Mouse (Mus musculus): Measurements from ENCODE around the gene Pde10a. TPM values are rescaled to one million over a fixed set of nuclear protein-coding genes. Genes with fewer than 3 reads are reported as not detected.

Gene Pde10a
- polyA plus RNA-seq, 1 experiment from 2014 or later = 0.88 TPM

DNA sequence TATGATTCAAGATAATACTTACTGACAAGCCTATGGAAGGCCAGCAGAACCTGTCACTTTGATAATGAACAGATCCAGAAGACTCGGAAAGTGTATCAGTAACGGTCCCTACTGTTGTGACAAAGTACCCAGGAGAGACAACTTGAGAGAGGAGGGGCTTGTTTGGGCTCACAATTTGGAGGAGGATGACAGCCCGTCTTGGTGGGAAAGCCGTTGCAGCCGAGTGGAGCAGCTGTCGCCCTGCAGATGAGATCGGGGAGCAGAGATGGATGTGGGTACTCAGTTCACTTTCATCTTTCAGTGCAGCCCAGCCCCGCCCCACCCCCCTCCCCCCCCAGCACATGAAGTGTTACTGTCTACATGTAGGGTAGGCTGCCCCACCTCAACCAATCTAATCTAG, 398.6 kb downstream of the Pde10a start:
- Histone ChIP-seq H3K27me3 (ENCODE audit: control insufficient read depth, insufficient read depth, low read depth, low read length) (no peaks in the 10 kb centered on the region), H3K36me3 (ENCODE audit: control insufficient read depth, insufficient read depth, low read length) (no peaks in the 10 kb centered on the region), H3K4me3 (ENCODE audit: low read length) (no peak overlapping the region), H3K9ac (ENCODE audit: low read length) (no peak overlapping the region), H3K4me1 (replicated peaks; ENCODE audit: control insufficient read depth, insufficient read depth, low read length) (no peaks in the 10 kb centered on the region), H3K27ac (ENCODE audit: low read length) (no peak overlapping the region), H3K4me2 (ENCODE audit: low read depth, low read length) (no peak overlapping the region), H3K9me3 (ENCODE audit: control insufficient read depth, low read length) (no peaks in the 10 kb centered on the region)
- no peak for ATAC-seq (ENCODE audit: low read depth)
- 40% methylated on average over 8 of the region's 8 CpGs for WGBS

DNA sequence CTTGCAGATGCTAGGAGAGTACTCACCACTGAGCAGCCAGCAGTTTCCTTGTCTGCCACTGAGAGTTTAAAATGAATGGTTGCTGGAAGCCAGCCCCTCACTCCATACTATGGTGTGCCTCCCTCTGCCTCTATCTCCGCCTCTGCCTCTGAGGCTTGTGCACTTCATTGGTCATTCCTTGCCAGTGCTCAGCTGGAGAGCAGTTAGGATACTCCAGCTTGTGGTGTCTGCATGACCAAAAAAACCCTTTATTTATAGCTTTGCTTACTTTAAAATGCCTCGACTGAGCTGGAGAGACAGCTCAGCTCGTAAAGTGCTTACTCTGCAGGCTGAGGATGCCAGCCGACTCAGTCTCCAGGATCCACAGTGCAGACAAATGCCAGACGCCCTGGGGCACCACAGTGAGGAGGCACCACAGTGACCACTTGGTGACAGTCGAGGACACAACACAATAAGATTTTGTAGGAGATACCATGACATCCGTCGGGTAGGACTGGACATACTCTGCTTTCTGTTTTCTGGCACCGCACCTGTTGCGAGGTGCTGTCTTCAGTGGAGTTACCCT, 400.7 kb downstream of the Pde10a start:
- Histone ChIP-seq H3K9me3 (ENCODE audit: control insufficient read depth, low read length) (no peaks in the 10 kb centered on the region), H3K27me3 (ENCODE audit: control insufficient read depth, insufficient read depth, low read depth, low read length) (no peaks in the 10 kb centered on the region), H3K27ac (ENCODE audit: low read length) (no peak overlapping the region), H3K4me2 (ENCODE audit: low read depth, low read length) (no peak overlapping the region), H3K36me3 (ENCODE audit: control insufficient read depth, insufficient read depth, low read length) (no peaks in the 10 kb centered on the region), H3K9ac (ENCODE audit: low read length) (no peak overlapping the region), H3K4me1 (replicated peaks; ENCODE audit: control insufficient read depth, insufficient read depth, low read length) (no peaks in the 10 kb centered on the region), H3K4me3 (ENCODE audit: low read length) (no peak overlapping the region)
- ATAC-seq (ENCODE audit: low read depth) = peak; percentile 51
- 55% methylated on average over 10 of the region's 10 CpGs for WGBS

DNA sequence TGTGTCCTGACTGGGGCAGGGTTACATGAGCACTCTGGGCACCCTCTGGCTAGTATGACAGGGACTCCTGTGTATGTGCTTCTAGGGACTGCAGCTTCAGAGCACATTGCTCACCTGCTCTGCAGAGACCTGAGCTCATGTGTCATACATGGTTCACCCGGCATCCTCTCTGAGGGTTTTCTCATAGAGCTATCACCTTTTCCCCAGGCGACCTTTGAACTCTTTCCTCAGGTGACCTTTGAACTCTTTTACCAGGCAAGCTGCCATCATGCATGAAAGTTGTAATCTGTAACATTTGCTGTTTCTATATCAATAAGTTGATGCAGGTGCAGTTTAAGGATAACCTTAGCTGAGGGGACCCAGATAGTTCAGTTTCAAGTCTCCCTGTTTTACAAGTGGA, 403.4 kb downstream of the Pde10a start:
- Histone ChIP-seq H3K36me3 (ENCODE audit: control insufficient read depth, insufficient read depth, low read length) (no peaks in the 10 kb centered on the region), H3K9ac (ENCODE audit: low read length) (no peak overlapping the region), H3K4me1 (replicated peaks; ENCODE audit: control insufficient read depth, insufficient read depth, low read length) (no peaks in the 10 kb centered on the region), H3K4me2 (ENCODE audit: low read depth, low read length) (no peak overlapping the region), H3K9me3 (ENCODE audit: control insufficient read depth, low read length) (no peaks in the 10 kb centered on the region), H3K4me3 (ENCODE audit: low read length) (no peak overlapping the region), H3K27me3 (ENCODE audit: control insufficient read depth, insufficient read depth, low read depth, low read length) (no peaks in the 10 kb centered on the region), H3K27ac (ENCODE audit: low read length) (no peak overlapping the region)
- WGBS = 58% methylated on average over 2 of the region's 2 CpGs
- no peak for ATAC-seq (ENCODE audit: low read depth)

DNA sequence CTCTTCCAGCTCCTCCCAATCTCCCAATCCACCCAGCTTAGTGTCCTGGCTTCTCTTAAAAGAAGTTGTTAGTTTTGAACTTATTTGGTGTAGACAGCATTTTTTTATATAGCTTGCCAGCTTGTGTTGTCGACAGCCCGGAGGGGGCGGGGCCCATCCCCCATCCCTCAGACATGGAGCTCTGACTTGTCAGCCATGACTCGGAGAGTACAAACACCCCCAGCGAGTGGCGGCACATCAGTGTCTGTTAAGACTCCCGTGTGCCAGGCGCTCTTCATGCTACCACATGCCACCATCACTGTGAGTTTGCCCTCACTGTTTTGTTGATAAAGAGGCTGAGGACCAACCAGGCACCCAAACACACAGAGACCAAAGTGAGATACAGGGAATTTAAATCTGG, 404.5 kb downstream of the Pde10a start:
- no peak overlapping the region for H3K4me2 ChIP-seq (ENCODE audit: low read depth, low read length)
- H3K9me3 ChIP-seq (ENCODE audit: control insufficient read depth, low read length) = no peaks in the 10 kb centered on the region
- no peak overlapping the region for H3K27ac ChIP-seq (ENCODE audit: low read length)
- H3K9ac ChIP-seq (ENCODE audit: low read length) = no peak overlapping the region
- no peaks in the 10 kb centered on the region for H3K27me3 ChIP-seq (ENCODE audit: control insufficient read depth, insufficient read depth, low read depth, low read length)
- ATAC-seq (ENCODE audit: low read depth) = no peak
- no peak overlapping the region for H3K4me3 ChIP-seq (ENCODE audit: low read length)
- H3K36me3 ChIP-seq (ENCODE audit: control insufficient read depth, insufficient read depth, low read length) = no peaks in the 10 kb centered on the region
- H3K4me1 ChIP-seq (replicated peaks; ENCODE audit: control insufficient read depth, insufficient read depth, low read length) = no peaks in the 10 kb centered on the region
- WGBS = 53% methylated on average over 8 of the region's 8 CpGs

DNA sequence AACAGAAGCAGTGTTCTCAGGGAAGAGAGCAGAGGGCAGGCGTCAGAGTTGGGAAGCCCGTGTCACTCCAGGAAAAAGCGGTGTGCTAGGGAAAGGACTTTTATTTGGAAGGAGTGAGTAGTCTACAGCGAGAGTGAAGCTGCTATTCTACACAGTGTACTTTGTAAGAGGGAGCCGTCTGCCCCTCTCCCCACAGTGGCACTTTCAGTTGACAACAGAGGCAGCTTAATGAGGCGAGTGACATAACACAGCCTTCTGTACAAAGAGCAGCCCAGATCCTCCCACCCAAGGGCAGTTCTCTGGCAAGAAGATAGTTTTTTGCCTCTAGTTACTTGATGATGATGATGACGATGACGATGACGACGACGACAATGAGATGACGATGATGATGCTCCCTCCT, 410.4 kb downstream of the Pde10a start:
- H3K4me3 ChIP-seq (ENCODE audit: low read length) = no peak overlapping the region
- H3K9me3 ChIP-seq (ENCODE audit: control insufficient read depth, low read length) = no peaks in the 10 kb centered on the region
- no peak overlapping the region for H3K27ac ChIP-seq (ENCODE audit: low read length)
- no peaks in the 10 kb centered on the region for H3K27me3 ChIP-seq (ENCODE audit: control insufficient read depth, insufficient read depth, low read depth, low read length)
- no peak overlapping the region for H3K9ac ChIP-seq (ENCODE audit: low read length)
- no peaks in the 10 kb centered on the region for H3K4me1 ChIP-seq (replicated peaks; ENCODE audit: control insufficient read depth, insufficient read depth, low read length)
- H3K36me3 ChIP-seq (ENCODE audit: control insufficient read depth, insufficient read depth, low read length) = no peaks in the 10 kb centered on the region
- H3K4me2 ChIP-seq (ENCODE audit: low read depth, low read length) = no peak overlapping the region
- ATAC-seq (ENCODE audit: low read depth) = peak; percentile 51; the same call in 1 of the 2 replicates
- 37% methylated on average over 12 of the region's 12 CpGs for whole genome bisulfite sequencing

DNA sequence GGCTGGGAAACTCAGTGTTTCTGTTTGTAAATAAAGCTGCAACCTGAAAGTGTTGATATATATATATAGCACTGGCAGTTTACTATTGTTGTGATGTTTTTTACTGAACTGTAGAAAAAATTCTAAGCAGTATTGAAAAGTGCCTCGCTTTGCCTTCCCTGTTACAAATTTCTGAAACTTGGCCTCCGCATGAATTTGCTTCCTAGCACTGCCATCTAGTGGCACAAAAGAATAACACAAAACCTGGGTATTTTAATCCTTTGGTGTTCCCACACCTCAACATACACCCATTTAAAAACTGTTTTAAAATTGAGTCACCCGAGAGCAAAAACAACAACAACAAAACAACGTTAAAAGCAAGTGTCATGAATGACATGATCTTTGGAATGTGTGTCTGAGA, 411.4 kb downstream of the Pde10a start:
- no peak for ATAC-seq (ENCODE audit: low read depth)
- no peaks in the 10 kb centered on the region for H3K36me3 ChIP-seq (ENCODE audit: control insufficient read depth, insufficient read depth, low read length)
- H3K4me3 ChIP-seq (ENCODE audit: low read length) = no peak overlapping the region
- H3K9me3 ChIP-seq (ENCODE audit: control insufficient read depth, low read length) = no peaks in the 10 kb centered on the region
- H3K9ac ChIP-seq (ENCODE audit: low read length) = no peak overlapping the region
- H3K4me1 ChIP-seq (replicated peaks; ENCODE audit: control insufficient read depth, insufficient read depth, low read length) = no peaks in the 10 kb centered on the region
- H3K4me2 ChIP-seq (ENCODE audit: low read depth, low read length) = no peak overlapping the region
- H3K27ac ChIP-seq (ENCODE audit: low read length) = no peak overlapping the region
- H3K27me3 ChIP-seq (ENCODE audit: control insufficient read depth, insufficient read depth, low read depth, low read length) = no peaks in the 10 kb centered on the region
- 3% methylated on average over 4 of the region's 4 CpGs for WGBS

DNA sequence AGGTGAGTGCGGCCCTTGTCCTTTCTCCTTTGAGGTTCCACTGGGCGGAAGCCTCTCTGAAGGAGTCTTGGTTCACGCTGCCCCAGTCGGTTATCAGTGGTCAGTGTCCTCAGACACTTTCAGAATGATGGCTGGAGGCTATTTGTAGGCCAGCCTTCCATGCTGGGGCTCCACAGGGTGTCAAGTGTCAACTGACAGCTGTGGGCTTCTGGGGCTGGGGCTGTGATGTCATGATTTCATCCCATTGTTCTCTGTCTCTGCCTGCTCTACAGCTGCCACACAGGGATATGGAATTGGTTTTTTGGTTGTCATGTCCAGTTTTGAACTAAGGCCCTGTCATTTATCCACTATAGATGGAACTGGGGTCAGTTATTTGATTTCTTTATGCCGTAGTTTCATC, 426.4 kb downstream of the Pde10a start:
- ATAC-seq (ENCODE audit: low read depth) = no peak
- WGBS = 70% methylated on average over 5 of the region's 5 CpGs
- Histone ChIP-seq H3K4me1 (replicated peaks; ENCODE audit: control insufficient read depth, insufficient read depth, low read length) (no peaks in the 10 kb centered on the region), H3K4me2 (ENCODE audit: low read depth, low read length) (no peak overlapping the region), H3K4me3 (ENCODE audit: low read length) (no peak overlapping the region), H3K9me3 (ENCODE audit: control insufficient read depth, low read length) (no peaks in the 10 kb centered on the region), H3K9ac (ENCODE audit: low read length) (no peak overlapping the region), H3K36me3 (ENCODE audit: control insufficient read depth, insufficient read depth, low read length) (no peaks in the 10 kb centered on the region), H3K27me3 (ENCODE audit: control insufficient read depth, insufficient read depth, low read depth, low read length) (no peaks in the 10 kb centered on the region), H3K27ac (ENCODE audit: low read length) (no peak overlapping the region)

DNA sequence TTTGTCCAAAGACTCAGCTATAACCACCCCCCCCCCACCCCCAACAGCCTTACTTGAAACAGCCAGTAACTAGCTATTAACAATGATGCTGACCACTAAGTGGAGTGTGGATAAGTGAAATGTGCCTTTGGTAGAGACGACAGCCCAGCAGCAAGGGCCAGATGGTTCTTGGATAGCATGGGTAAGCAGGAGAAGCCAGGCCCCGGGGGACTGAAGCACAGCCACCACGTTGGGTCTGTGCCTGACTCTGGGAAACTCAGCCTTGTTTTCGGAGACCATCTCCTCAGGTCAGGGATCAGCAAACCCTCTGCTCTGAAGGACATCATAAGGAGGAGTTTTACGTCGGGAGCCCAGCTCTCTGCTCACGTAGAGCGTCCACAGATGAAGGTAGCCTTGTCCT, 427.8 kb downstream of the Pde10a start:
- WGBS = 82% methylated on average over 8 of the region's 8 CpGs
- Histone ChIP-seq H3K27ac (ENCODE audit: low read length) (no peak overlapping the region), H3K4me2 (ENCODE audit: low read depth, low read length) (no peak overlapping the region), H3K4me1 (replicated peaks; ENCODE audit: control insufficient read depth, insufficient read depth, low read length) (no peaks in the 10 kb centered on the region), H3K4me3 (ENCODE audit: low read length) (no peak overlapping the region), H3K27me3 (ENCODE audit: control insufficient read depth, insufficient read depth, low read depth, low read length) (no peaks in the 10 kb centered on the region), H3K36me3 (ENCODE audit: control insufficient read depth, insufficient read depth, low read length) (no peaks in the 10 kb centered on the region), H3K9ac (ENCODE audit: low read length) (no peak overlapping the region), H3K9me3 (ENCODE audit: control insufficient read depth, low read length) (no peaks in the 10 kb centered on the region)
- ATAC-seq (ENCODE audit: low read depth) = no peak

DNA sequence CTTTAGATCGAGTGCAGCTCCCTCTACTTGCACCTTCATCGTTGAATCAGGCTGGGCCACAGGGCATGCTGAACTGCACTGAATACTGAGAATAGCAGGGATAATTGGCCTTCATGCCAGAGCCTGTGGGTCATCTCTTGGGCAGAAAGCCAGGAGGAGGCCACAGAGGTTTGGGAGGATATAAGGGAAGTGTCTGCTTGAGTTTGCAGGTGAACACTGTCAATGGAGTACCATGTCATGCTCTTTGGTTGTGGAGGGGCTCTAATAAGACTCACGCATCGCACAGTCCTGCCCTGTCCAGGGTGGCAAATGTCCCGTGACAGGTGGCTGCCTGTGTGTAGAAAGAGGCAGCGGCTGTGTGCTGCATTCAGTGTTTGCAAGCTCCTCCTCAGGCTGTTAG, 433.0 kb downstream of the Pde10a start:
- Histone ChIP-seq H3K27ac (ENCODE audit: low read length) (no peak overlapping the region), H3K4me2 (ENCODE audit: low read depth, low read length) (no peak overlapping the region), H3K4me1 (replicated peaks; ENCODE audit: control insufficient read depth, insufficient read depth, low read length) (no peaks in the 10 kb centered on the region), H3K36me3 (ENCODE audit: control insufficient read depth, insufficient read depth, low read length) (no peaks in the 10 kb centered on the region), H3K9me3 (ENCODE audit: control insufficient read depth, low read length) (no peaks in the 10 kb centered on the region), H3K27me3 (ENCODE audit: control insufficient read depth, insufficient read depth, low read depth, low read length) (no peaks in the 10 kb centered on the region), H3K4me3 (ENCODE audit: low read length) (no peak overlapping the region), H3K9ac (ENCODE audit: low read length) (no peak overlapping the region)
- 76% methylated on average over 6 of the region's 6 CpGs for WGBS
- no peak for ATAC-seq (ENCODE audit: low read depth)

DNA sequence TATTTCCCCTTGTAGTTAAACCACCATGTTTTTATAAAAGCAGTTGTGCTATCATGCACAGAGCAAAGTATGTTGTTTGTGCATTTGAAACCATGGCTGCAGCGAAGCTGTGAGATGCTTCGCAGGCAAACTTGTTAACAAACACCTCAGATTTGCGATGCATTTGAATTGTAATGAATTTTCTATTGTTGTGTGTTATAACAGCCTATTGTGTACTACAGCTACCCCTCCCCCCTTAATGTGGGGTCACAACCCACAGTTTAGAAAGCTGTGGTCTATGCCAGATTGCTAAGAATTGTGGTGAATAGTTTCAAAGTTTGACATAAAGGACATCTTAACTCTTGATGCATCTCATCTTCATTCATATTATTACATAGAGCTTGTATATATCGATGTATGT, 435.2 kb downstream of the Pde10a start:
- Histone ChIP-seq H3K4me2 (ENCODE audit: low read depth, low read length) (no peak overlapping the region), H3K4me1 (replicated peaks; ENCODE audit: control insufficient read depth, insufficient read depth, low read length) (no peaks in the 10 kb centered on the region), H3K4me3 (ENCODE audit: low read length) (no peak overlapping the region), H3K9me3 (ENCODE audit: control insufficient read depth, low read length) (no peaks in the 10 kb centered on the region), H3K27ac (ENCODE audit: low read length) (no peak overlapping the region), H3K27me3 (ENCODE audit: control insufficient read depth, insufficient read depth, low read depth, low read length) (no peaks in the 10 kb centered on the region), H3K9ac (ENCODE audit: low read length) (no peak overlapping the region), H3K36me3 (ENCODE audit: control insufficient read depth, insufficient read depth, low read length) (no peaks in the 10 kb centered on the region)
- WGBS = 92% methylated on average over 4 of the region's 4 CpGs
- ATAC-seq (ENCODE audit: low read depth) = no peak

Data from lung, embryonic 16.5 days (tissue).